Mouse (Mus musculus) stomach, postnatal 0 days (tissue): ENCODE measurements at regions not wholly inside any gene's neighbourhood (a gene's known extent, or its start where the extent isn't known, plus 50 kb on each side); places are given as distances from the start of the nearest gene placed in this dataset.

ENCODE experiments used
- CTCF ChIP-seq: IDR thresholded peaks from 2 replicates; pipeline ENCODE4 v1.5.1; 2016; ENCODE audit warnings: antibody characterized with exemption, low read depth, mild to moderate bottlenecking, moderate library complexity
- EP300 ChIP-seq: optimal IDR thresholded peaks from 2 replicates; pipeline ENCODE3; 2016; ENCODE audit warnings: antibody characterized with exemption

DNA sequence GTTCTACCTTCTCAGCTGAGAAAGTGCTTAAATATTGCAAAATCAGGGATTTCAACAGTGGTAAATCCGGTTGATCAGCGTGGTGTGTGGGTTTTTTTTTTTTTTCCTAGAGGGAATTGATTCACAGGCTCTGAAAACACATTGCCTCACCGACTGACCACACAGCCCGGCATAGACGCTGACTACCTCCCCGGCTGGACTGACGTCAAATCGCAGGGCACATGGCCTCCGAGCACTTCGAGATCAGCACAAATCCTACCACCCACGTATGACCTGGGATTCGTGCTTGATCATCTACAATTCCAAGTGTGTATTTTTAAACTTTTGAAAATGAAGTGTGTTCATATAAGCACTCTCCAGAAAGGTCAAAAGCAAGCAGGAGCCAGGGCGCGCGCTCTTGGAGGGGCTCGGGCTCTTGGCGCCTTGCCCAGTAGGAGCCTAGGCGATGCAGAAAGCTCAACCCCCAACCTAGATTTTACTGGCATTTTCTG is 300.7 kb upstream of the Ppargc1a start:
- no peak for TF ChIP-seq CTCF
- TF ChIP-seq EP300 = no peak
